Mouse (Mus musculus) liver, embryonic 15.5 days (tissue): ENCODE data around the gene Ucp2. TPM values are rescaled to one million over a fixed set of nuclear protein-coding genes. Genes with fewer than 3 reads are reported as not detected.

Source experiments
- ATAC-seq: fragments of 200-750 bp; cut with Nextera tagmentation; 2 replicates; pipeline ENCODE4 v1.8.0; 2017; ENCODE audit warnings: moderate number of reproducible peaks, mild to moderate bottlenecking, moderate library complexity; ENCODE audit not compliant: insufficient read depth
- H3K27ac ChIP-seq: fragments of 300-500 bp; sonication (generic); replicated peaks from 2 replicates; pipeline ENCODE4 v1.5.1; 2015; ENCODE audit warnings: mild to moderate bottlenecking, inconsistent platforms
- H3K27me3 ChIP-seq: fragments of 300-500 bp; sonication (generic); 2 replicates; pipeline ENCODE4 v1.6.1; 2015; ENCODE audit warnings: mild to moderate bottlenecking, inconsistent platforms
- H3K36me3 ChIP-seq: fragments of 300-500 bp; sonication (generic); replicated peaks from 2 replicates; pipeline ENCODE4 v1.6.1; 2015; ENCODE audit warnings: moderate library complexity, mild to moderate bottlenecking, inconsistent platforms
- H3K4me1 ChIP-seq: fragments of 300-500 bp; sonication (generic); replicated peaks from 2 replicates; pipeline ENCODE4 v1.6.1; 2015; ENCODE audit warnings: inconsistent platforms
- H3K4me2 ChIP-seq: fragments of 300-500 bp; sonication (generic); 2 replicates; pipeline ENCODE4 v1.6.1; 2015; ENCODE audit warnings: moderate library complexity, mild to moderate bottlenecking, inconsistent platforms
- H3K4me3 ChIP-seq: fragments of 300-500 bp; sonication (generic); replicated peaks from 2 replicates; pipeline ENCODE4 v1.5.1; 2015; ENCODE audit warnings: mild to moderate bottlenecking, inconsistent platforms
- H3K9ac ChIP-seq: fragments of 300-500 bp; sonication (generic); 2 replicates; pipeline ENCODE4 v1.6.1; 2015; ENCODE audit warnings: moderate library complexity, mild to moderate bottlenecking, inconsistent platforms
- H3K9me3 ChIP-seq: fragments of 300-500 bp; sonication (generic); replicated peaks from 2 replicates; pipeline ENCODE4 v1.6.1; 2016; ENCODE audit warnings: inconsistent platforms
- WGBS: fragments of 180-500 bp; shearing (Covaris S2); methylation state at CpG from one replicate; pipeline ENCODE4 v1.1.7; 2015; ENCODE audit warnings: mixed read lengths; ENCODE audit not compliant: insufficient replicate concordance; 5-methylcytosine and 5-hydroxymethylcytosine counted together
- polyA plus RNA-seq: library from polyadenylated mRNA; unstranded; fragments of >200 nt; fragmentation: Nextera tagmentation; extraction: Ambion mirVana; gene quantifications from 2 replicates; pipeline ENCODE4 v1.2.1, GENCODE M21; 2015

The Ucp2 gene
- polyA plus RNA-seq, 1 experiment from 2014 or later, result 734 TPM

DNA sequence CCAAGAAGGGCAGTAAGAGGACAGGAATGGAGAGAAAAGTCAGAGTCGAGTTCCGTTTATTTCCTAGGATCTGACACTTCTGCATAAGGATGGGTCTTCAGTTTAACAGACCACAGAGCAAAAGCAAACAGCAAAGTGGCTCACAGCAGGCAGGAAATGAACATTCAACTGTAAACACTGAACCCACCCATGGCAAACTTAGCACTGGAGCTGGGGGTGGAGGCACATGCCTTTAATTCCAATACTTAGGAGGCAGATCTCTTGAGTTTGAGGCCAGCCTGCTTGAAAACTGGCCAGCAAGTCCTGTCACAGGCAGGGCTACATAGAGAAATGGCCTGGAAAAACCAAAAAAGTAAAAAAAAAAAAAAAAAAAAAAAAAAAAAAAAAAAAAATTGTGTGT is 40.4 kb downstream of the Ucp2 start:
- H3K9me3 ChIP-seq, result no peaks in the 10 kb centered on the region
- no peaks in the 10 kb centered on the region for H3K27me3 ChIP-seq
- no peak for ATAC-seq
- WGBS, result 30% methylated on average over 2 of the region's 2 CpGs
- H3K36me3 ChIP-seq, result no peaks in the 10 kb centered on the region
- peaks cover 37% of the 10 kb centered on the region for H3K4me1 ChIP-seq
- H3K9ac ChIP-seq, result no peak overlapping the region
- H3K4me2 ChIP-seq, result peak overlapping the region; percentile 26; the same call in 1 of the 2 replicates
- H3K27ac ChIP-seq, result peak overlapping the region; percentile 74; the same call in 1 of the 2 replicates
- H3K4me3 ChIP-seq, result peak overlapping the region; percentile 3; the same call in 1 of the 2 replicates

DNA sequence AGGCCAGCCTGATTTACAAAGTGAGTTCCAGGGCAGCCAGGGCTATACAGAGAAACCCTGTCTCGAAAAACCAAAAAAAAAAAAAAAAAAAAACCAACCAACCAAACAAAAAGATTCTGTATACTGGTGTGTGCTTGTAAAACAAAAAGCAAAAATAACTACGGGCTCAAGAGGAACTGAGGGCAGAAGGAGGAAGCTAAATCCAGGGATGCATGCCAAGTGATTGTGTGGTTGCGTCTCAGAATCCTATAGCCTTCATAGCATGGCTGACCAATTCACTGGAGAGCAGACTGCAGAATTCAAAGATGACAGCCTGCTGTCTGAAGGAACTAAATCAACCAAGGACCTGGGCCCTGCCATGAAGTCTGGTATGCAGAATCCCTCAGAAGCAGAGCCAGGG is 41.1 kb downstream of the Ucp2 start:
- no peaks in the 10 kb centered on the region for H3K9me3 ChIP-seq
- H3K27me3 ChIP-seq, result no peaks in the 10 kb centered on the region
- H3K9ac ChIP-seq, result no peak overlapping the region
- no peak overlapping the region for H3K27ac ChIP-seq
- H3K4me1 ChIP-seq, result peaks cover 40% of the 10 kb centered on the region
- ATAC-seq, result no peak
- H3K4me3 ChIP-seq, result no peak overlapping the region
- H3K36me3 ChIP-seq, result peaks cover 5% of the 10 kb centered on the region
- 54% methylated on average over 3 of the region's 3 CpGs for WGBS
- H3K4me2 ChIP-seq, result no peak overlapping the region

- WGBS, result 40% methylated on average over 2 of the region's 2 CpGs
- H3K4me1 ChIP-seq, result peaks cover 39% of the 10 kb centered on the region
- no peak overlapping the region for H3K4me3 ChIP-seq
- H3K27ac ChIP-seq, result no peak overlapping the region
- no peaks in the 10 kb centered on the region for H3K27me3 ChIP-seq
- H3K9ac ChIP-seq, result no peak overlapping the region
- no peaks in the 10 kb centered on the region for H3K9me3 ChIP-seq
- H3K4me2 ChIP-seq, result peak overlapping the region; percentile 80
- ATAC-seq, result no peak
- H3K36me3 ChIP-seq, result peaks cover 19% of the 10 kb centered on the region
Observed at GRCm38 (mm10) chr7:100535831-100536230, 42.7 kb downstream of the Ucp2 start.

- peak; percentile 98 for ATAC-seq
- Histone ChIP-seq H3K27me3 (no peaks in the 10 kb centered on the region), H3K9ac (peak within 1 kb of the TSS; percentile 80), H3K4me3 (peak within 1 kb of the TSS; percentile 81), H3K9me3 (no peaks in the 10 kb centered on the region), H3K36me3 (peaks cover 19% of the 10 kb centered on the region), H3K27ac (peak within 1 kb of the TSS; percentile 81), H3K4me1 (peaks cover 30% of the 10 kb centered on the region), H3K4me2 (peak within 1 kb of the TSS; percentile 80)
- under 1% methylated on average over 33 of the region's 33 CpGs for WGBS
Observed at GRCm38 (mm10) chr7:100536804-100537518, 43.8 kb downstream of the Ucp2 start, which contains the start of gene Coa4. Coa4 (plus strand) TSS chr7:100537071.

- H3K9ac ChIP-seq, result peak overlapping the region; percentile 80
- H3K36me3 ChIP-seq, result peaks cover 19% of the 10 kb centered on the region
- H3K27ac ChIP-seq, result peak overlapping the region; percentile 81
- no peaks in the 10 kb centered on the region for H3K9me3 ChIP-seq
- 22% methylated on average over 7 of the region's 7 CpGs for WGBS
- H3K4me3 ChIP-seq, result peak overlapping the region; percentile 81
- peak overlapping the region; percentile 80 for H3K4me2 ChIP-seq
- peaks cover 30% of the 10 kb centered on the region for H3K4me1 ChIP-seq
- H3K27me3 ChIP-seq, result no peaks in the 10 kb centered on the region
- ATAC-seq, result no peak; the same call in 1 of the 2 replicates
Observed at GRCm38 (mm10) chr7:100537519-100537902, 44.4 kb downstream of the Ucp2 start.

DNA sequence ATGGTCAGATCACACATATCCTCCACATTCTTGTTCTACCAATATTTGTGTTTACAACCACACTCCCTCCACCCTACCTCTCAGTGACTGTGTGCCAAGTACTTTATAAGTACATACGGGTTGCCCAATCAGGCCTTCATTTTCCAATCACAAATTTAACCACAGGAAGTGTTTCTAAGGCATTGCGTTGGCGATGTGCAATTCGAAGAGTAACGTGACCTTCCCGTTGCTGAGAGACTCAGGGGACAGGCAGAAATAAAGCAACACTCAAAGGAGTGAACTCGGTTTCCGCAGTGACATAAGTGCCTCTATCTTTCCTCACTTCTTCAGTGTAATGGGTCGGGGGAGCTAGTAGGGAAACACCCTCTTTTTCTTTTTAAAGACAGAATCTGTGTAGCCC is 46.4 kb downstream of the Ucp2 start:
- Histone ChIP-seq H3K9me3 (no peaks in the 10 kb centered on the region), H3K4me3 (no peak overlapping the region), H3K27me3 (no peaks in the 10 kb centered on the region; the same call in 1 of the 2 replicates), H3K27ac (0 out of 2 replicates have a peak overlapping the region, but pooled peaks have one; percentile 31), H3K9ac (no peak overlapping the region), H3K36me3 (peaks cover 19% of the 10 kb centered on the region), H3K4me2 (no peak overlapping the region), H3K4me1 (peaks cover 30% of the 10 kb centered on the region)
- WGBS, result 76% methylated on average over 9 of the region's 9 CpGs
- ATAC-seq, result no peak

DNA sequence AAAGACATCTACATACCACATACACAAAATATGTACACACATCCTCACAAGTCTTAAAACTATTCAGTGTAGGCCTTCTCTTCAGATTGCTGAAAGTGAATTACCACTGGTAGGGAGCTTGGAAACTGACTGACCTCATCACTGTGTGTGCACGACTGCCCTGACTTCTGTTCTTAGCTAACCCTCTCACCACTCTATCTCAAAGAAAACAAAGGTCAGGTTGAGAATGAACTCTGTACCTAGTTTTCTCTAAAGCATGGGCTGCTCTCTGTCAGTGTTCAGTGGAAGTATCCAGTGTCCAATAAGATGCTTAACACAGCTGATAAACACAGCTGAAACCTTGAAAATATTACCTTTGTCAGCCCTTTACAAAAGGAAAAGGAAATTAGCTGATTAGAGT is 51.3 kb downstream of the Ucp2 start:
- H3K4me2 ChIP-seq, result no peak overlapping the region
- peak overlapping the region; percentile 35; the same call in 1 of the 2 replicates for H3K27ac ChIP-seq
- no peaks in the 10 kb centered on the region for H3K9me3 ChIP-seq
- ATAC-seq, result peak; percentile 70; the same call in 1 of the 2 replicates
- peaks cover 10% of the 10 kb centered on the region; the same call in 1 of the 2 replicates for H3K4me1 ChIP-seq
- WGBS, result 29% methylated on average over 1 of the region's 1 CpGs
- H3K27me3 ChIP-seq, result no peaks in the 10 kb centered on the region; the same call in 1 of the 2 replicates
- no peak overlapping the region for H3K4me3 ChIP-seq
- H3K36me3 ChIP-seq, result peaks cover 12% of the 10 kb centered on the region
- no peak overlapping the region for H3K9ac ChIP-seq

DNA sequence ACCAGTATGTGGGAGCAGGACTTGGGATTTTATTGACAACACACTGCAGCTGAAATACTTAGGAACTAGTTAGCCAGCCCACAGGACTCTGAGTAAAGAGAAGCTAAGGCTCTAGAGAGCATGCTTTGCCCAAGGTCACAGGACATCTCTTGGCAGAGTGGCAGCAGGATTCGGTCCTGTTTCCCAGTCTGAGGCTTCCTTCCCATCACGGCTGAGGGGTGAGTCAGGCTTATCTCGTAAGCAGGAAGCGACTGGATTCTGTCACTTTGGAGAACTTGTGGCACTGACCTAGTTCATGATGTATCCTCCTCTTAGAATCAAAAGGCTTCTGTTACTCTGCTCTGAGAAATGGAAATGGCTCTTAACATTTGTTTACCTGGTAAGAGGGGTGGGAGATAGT is 54.5 kb downstream of the Ucp2 start:
- Histone ChIP-seq H3K9ac (no peak overlapping the region), H3K4me1 (peaks cover 10% of the 10 kb centered on the region; the same call in 1 of the 2 replicates), H3K27ac (no peak overlapping the region), H3K4me2 (no peak overlapping the region), H3K36me3 (peaks cover 9% of the 10 kb centered on the region), H3K9me3 (no peaks in the 10 kb centered on the region), H3K4me3 (no peak overlapping the region), H3K27me3 (no peaks in the 10 kb centered on the region; the same call in 1 of the 2 replicates)
- no peak for ATAC-seq
- 53% methylated on average over 4 of the region's 4 CpGs for WGBS

DNA sequence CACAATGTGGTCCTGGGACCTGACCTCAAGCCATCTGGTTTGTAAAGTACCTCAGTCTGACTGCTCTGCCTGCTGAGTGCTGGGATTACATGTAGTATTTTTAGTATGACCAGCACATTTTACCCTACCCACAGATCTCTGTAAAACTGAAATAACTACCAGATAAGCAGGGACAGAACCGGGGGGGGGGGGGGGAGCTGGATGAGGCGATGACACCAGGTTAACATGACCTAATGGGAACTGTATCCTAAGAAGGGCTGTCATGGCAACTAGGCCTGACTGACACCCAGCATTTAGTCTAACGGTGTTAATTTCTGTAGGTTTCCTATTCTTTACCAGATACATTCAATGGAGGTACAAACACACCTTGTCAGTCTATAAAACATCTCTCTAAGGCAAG is 56.7 kb downstream of the Ucp2 start:
- Histone ChIP-seq H3K4me2 (no peak overlapping the region), H3K36me3 (peaks cover 15% of the 10 kb centered on the region), H3K9me3 (no peaks in the 10 kb centered on the region), H3K27me3 (no peaks in the 10 kb centered on the region), H3K4me1 (peaks cover 15% of the 10 kb centered on the region), H3K9ac (no peak overlapping the region), H3K27ac (no peak overlapping the region), H3K4me3 (no peak overlapping the region)
- WGBS, result 63% methylated on average over 3 of the region's 3 CpGs
- ATAC-seq, result no peak

DNA sequence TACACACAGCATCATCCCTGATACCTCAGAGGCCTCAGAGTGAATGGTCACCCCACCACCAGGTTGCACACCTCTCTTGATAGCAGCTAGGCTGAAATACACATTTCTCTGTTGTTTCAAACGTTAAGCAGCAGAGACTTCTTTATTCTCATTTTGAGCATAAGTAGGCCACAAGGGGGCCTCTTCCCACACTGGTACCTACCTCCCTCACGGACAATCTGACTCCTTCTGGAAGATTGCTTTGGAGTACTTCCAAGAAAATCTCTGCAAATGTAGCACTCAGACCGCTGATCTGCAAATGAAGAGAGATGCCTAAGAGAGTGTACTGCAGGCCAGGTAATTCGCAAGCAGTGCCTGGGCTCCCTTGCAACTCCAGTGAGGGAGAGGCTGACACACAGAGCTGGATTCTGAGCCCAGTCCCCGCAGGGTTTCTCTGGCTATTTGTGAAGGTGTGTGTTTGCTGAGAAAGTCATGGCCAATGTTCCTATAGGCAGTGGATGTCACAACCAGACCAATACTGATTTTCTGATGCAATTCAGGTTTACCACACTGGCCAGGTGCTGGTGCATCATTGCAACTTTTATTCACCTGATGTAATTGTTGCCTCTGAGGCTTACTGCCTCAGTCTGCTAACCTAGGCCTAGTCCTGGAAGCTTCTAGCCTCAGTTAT is 57.3 kb downstream of the Ucp2 start:
- no peak overlapping the region for H3K27ac ChIP-seq
- ATAC-seq, result no peak
- 68% methylated on average over 5 of the region's 5 CpGs for WGBS
- peaks cover 16% of the 10 kb centered on the region for H3K4me1 ChIP-seq
- no peak overlapping the region for H3K9ac ChIP-seq
- no peaks in the 10 kb centered on the region for H3K9me3 ChIP-seq
- H3K36me3 ChIP-seq, result peaks cover 15% of the 10 kb centered on the region
- H3K4me3 ChIP-seq, result no peak overlapping the region
- H3K27me3 ChIP-seq, result no peaks in the 10 kb centered on the region
- no peak overlapping the region for H3K4me2 ChIP-seq
